Mouse (Mus musculus): ENCODE measurements around the gene Golt1b.

GRCm38 (mm10) chr6:142369568-142369967 lies 17.5 kb upstream of the Golt1b start:
- no peak for TF ChIP-seq EP300 (IDR thresholded peaks at IDR 0.05)
- no peak for TF ChIP-seq CTCF (IDR thresholded peaks at IDR 0.05)
